Mouse (Mus musculus) heart, adult 2 months (tissue): ENCODE data around the gene Sec16a.

Source experiments
- CTCF ChIP-seq: fragments of 200-600 bp; IDR thresholded peaks from 2 replicates; pipeline ENCODE4 v1.8.1; 2022; ENCODE audit warnings: antibody characterized with exemption, mild to moderate bottlenecking, moderate library complexity
- POLR2A ChIP-seq: fragments of 200-500 bp; IDR thresholded peaks from 2 replicates; pipeline ENCODE4 v1.6.1; 2011; ENCODE audit warnings: mild to moderate bottlenecking, low read depth, low read length, control low read depth; ENCODE audit not compliant: insufficient read depth

DNA sequence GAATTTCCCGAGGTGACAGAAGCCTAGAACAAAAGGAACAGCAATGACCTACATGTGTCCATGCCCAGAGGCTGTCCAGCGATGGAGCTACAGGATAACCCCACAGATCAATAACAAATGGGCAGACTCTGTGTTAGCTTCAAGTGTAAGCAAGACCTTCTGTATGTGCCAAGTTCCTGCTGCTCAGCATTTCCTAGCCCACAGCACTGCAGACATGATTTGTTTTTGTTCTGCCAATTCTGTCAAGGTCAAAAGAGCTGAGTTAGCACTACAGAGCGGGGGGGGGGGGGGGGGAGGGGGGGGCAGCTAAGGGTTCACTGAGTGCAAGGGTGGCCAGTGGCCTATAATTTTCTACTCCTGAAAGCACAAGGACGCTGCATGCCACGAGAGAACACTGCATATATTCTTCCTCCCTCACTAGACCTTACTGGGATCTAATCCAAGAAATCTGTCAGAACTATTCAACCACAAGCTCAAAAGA lies 34.0 kb downstream of the Sec16a start:
- TF ChIP-seq CTCF (no peak), POLR2A (no peak)
